Mouse (Mus musculus) retina, postnatal 7 days (tissue): Measurements from ENCODE around the gene Hfe2.

ENCODE experiments used
- DNase-seq: peaks from one replicate; pipeline ENCODE4 v3.0.0-alpha.2; 2012; ENCODE audit warnings: low read depth, low spot score

Gene Hfe2

DNA sequence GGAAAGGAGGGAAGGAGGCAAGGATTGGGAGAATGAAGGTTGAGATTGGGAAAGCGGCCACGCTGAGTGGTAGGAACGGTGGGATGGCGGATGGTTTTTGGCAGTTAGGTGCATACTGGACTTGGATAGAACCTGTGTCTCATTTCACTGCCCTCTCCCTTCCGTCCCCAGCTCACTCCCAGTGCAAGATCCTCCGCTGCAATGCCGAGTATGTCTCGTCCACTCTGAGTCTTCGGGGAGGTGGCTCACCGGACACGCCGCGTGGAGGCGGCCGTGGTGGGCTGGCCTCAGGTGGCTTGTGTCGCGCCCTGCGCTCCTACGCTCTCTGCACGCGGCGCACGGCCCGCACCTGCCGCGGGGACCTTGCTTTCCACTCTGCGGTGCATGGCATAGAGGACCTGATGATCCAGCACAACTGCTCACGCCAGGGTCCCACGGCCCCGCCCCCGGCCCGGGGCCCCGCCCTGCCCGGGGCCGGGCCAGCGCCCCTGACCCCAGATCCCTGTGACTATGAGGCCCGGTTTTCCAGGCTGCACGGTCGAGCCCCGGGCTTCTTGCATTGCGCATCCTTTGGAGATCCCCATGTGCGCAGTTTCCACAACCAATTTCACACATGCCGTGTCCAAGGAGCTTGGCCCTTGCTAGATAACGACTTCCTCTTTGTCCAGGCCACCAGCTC is 2.0 kb downstream of the Hfe2 start:
- no peak for DNase-seq

DNA sequence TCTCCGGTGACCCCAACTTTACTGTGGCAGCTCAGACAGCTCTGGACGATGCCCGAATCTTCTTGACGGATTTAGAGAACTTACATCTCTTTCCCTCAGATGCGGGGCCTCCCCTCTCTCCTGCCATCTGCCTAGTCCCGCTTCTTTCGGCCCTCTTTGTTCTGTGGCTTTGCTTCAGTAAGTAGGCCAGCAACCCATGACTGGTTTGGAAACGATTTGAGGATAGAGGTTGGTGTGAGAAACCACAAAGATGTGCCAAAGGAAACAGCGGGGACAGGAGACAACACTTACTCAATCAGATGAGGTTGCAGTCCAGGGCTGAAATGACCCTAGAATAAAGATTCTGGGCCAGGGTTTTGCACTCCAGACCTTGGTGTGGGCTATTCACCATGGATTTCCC is 3.5 kb downstream of the Hfe2 start:
- DNase-seq = no peak

DNA sequence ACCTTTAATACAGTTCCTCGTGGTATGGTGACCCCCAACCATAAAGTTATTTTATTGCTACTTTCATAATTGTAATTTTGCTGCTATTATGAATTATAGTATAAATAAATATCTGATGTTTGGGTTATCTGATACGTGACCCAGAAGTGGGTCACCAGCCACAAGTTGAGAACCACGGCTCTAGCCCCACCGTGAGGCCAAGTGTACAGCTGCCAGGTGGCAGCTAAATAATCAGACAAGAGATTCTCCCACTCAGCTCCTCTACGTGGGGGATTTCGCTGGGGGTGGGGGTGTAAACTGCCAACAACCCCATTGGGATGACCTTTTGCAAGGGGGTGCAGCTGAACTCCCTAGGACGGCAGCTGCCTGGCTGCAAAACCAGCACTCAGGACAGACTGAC is 7.1 kb downstream of the Hfe2 start:
- no peak for DNase-seq

DNA sequence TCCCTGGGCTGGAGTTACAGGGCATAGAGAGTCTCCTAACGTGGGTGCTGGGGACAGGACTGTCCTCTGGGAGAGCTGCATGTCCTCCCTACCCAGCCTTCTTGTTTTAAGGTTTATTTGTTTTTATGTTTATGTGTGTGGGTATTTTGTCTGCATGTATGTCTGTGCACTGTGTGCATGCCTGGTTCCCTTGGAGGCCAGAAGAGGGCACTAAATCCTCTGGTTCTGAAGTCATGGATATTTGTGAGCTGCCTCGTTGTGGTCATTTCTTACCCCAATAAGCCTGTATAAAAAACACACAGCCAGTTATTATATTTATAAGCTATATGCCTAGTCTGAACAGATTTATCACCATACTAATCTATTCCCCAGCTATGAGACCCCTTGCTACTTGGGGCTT is 9.3 kb downstream of the Hfe2 start:
- no peak for DNase-seq

DNA sequence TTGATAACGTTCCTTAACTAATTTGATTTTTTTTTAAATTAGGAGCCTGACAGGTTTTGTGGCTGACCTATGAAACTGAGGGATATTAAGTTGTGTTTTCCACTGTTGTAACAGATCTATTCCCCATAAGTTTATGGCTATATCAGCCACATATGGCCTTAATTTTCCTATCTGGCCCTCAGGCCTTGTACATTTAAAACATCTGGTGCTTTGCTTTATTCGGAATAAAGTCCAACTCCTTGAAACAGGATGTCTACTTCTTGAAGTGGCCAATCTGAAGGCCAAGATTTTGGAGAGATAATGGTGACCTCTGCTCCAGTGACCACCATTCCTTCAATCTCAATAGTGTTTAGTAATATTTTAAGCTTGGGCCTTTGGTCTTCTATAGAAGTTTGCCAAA is 14.3 kb downstream of the Hfe2 start:
- DNase-seq = no peak

DNA sequence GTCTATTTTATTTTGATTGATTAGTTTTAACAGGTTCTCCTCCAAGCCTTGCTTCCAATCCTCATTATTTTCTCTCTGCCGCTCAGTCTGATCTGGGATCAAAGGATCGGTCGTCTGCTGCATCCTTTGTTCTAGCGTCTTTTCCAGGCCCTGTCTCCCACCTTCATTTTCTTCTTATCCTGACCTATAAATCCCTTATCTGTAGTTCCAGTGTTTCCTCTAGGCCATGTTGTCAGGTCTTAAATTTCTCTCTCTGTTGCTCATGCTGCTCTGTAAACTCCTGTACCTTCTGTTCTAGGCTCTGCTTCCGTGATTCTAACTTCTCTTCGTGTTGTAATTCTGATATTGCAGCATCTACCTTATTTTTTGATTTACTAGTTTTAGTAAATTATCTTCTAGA is 15.8 kb downstream of the Hfe2 start:
- DNase-seq = no peak

DNA sequence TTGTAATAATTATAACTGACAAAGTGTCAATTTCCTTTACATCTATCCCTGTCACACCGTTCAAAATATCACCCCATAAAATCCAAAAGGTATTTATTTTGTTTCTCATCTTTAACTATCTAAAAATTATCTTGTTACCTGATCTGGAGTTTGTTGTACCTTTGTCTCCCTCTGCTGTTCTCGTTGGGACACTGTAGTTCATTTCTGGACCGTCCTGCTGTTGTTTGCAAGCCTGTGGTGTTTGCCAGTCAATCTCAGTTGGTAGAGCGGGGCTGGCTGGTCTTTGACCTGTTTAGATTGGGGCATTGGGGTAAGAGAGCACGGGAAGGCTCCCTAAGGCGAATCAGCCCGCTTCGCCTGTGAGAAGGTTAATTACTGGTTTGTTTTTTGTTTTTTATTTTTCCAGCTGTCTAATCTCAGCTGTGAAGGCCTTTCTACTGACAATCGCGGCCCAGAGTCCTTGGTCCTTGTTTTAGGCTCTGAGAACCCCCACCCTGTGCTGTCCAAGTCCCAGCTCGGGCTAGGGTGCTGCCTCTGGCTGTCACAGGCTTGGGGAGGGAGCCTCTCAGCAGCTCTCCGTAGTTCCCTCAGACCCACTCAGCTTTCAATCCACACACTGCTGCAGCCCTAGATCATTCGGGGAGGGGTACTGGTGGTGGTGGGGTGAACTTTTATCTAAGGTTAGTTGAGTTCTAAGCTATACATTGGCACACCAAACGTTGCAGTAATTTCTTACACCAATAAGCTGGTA is 16.5 kb downstream of the Hfe2 start:
- no peak for DNase-seq

DNA sequence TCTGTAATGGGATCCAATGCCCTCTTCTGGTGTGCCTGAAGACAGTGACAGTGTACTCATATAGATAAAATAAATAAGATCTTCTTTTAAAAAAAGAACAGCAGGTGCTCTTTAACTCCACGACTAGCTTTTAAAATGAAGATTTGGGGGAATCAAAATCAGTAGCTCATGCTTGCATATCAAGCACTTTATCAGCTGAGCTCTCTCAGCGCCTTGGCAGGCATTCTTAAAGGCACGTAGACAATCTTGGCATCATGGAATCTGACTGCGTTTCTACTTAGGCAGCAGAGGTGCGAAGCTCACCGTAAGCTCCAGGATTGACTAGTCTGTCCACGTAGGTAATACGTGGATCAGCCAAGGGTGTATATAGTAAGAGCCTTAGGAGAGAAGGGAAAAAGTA is 17.6 kb downstream of the Hfe2 start:
- DNase-seq = no peak

DNA sequence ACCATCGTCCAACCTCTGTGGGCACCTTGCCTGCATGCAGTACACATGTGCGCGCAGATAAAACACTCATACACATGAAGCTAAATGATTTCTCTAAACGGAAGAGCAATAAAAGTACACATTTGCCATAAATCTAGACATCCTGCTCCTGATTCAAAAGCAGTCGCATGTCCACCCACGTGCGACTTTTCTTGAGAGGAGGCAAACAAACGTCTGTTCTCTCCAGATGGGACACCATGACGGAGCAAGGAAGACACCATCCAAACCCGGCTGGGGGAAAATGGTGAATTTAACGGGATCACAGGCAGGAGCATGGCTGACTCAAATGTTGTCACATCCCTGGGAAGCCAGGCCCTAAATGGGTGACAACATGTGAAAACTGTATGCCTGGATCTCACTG is 18.4 kb downstream of the Hfe2 start:
- no peak for DNase-seq

DNA sequence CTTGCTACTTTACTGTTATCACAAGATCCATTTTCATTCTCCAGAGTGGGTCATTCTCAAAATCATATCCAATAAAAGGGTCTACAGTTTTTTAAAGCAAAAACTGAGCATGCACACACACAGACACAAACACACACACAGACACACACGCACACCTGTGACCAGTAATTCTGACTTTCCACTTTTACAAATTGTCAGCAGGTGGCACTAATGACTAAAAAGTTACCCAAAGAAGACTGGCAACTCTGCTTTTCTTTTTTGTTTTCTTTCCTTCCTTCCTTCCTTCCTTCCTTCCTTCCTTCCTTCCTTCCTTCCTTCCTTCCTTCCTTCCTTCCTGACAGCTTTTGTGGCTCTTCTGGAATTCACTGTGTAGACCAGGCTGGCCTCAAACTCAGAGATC is 20.6 kb downstream of the Hfe2 start:
- DNase-seq = no peak

DNA sequence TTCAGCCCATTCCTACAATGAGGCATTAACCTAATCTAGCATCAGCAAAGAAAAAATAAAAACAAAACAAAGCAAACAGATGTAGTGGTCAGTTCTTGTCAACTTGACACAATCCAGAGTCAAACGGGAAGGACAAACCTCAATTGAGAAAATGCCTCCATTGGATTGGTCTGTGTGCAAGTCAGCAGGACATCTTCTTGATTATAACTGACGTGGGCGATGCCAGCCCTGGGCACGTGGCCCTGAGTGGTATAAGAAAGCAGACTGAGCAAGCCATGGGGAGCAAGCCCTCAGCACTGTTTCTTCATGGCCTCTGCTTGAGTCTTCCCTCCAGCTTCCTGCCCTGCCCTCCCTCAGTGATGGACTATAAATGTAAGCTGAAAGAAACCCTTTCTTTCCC is 21.9 kb downstream of the Hfe2 start:
- no peak for DNase-seq

DNA sequence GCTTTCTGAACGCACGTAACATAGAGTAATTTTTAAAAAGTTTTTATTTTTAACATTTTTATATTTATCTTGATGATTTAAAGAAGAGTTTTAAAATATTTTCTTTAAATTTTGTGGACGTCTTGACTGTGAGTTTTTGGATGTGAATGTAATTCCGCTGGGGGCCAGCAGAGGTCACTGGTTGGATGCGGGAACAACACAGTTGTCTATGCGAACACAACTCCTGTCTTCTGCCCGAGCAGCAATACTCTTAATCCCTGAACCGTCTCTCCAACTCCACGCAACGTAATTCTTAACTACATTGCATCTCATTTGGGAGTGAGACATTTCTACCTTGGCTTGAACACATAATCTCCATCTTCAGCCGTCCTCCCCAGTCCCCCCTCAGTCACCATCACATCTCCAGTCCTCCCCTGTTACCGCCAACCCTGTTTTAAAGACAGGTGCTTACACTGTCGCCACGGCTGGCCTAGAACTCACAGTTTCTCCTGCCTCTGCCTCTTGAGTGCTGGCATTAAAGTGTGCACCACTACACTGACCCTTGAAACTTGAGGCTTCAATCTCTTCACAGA is 22.5 kb downstream of the Hfe2 start:
- DNase-seq = peak; percentile 46

DNA sequence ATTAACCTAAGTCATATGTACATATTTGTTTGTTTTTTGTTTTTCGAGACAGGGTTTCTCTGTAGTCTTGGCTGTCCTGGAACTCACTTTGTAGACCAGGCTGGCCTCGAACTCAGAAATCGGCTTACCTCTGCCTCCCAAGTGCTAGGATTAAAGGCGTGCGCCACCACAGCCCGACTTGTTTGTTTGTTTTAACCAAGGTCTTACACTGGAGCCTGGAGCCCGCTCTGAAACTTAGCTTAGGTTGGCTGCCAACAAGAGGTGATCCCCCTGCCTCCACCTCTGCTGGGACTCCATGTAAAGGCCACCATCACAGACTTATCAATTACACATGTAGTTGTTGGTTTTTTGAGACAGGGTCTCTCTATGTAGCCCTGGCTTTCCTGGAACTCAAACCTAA is 23.9 kb downstream of the Hfe2 start:
- no peak for DNase-seq

DNA sequence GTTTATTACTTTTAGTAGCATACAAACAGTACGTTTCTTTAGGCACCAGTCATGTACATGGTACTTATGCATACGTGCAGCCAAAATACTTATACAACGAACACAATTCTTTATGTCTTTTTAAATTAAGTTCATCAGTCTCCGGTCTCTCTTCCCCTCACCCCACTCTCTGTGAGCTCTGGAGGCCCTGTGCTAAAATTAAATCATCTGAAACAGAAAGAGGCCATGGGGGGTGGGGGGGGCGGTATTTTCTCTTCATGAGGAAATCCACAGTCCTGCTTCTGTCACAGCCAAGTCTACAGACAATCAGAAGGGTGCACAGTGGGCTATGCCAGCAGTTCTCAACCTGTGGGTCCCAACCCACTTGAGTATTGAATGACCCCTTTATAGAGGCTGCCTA is 24.4 kb downstream of the Hfe2 start:
- no peak for DNase-seq

DNA sequence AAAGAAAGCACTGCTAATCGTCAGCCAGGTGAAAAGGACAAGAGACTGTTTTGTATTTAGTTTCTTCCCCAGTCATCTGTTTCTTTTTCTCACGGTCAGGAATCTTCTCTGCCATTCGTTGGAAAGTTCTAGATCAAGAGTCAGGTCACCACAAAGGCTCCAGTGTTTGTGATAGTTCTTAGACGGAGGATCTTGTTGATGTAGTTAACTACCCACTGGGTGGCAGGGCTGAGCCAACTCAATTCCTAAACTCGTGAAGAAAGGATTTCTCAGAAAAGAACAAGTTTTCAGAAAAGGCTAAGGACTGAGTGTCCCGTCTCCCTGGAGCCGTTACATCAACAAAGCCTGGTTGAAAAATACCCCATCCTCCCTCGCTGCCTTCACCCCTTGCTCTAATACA is 26.2 kb downstream of the Hfe2 start:
- no peak for DNase-seq

DNA sequence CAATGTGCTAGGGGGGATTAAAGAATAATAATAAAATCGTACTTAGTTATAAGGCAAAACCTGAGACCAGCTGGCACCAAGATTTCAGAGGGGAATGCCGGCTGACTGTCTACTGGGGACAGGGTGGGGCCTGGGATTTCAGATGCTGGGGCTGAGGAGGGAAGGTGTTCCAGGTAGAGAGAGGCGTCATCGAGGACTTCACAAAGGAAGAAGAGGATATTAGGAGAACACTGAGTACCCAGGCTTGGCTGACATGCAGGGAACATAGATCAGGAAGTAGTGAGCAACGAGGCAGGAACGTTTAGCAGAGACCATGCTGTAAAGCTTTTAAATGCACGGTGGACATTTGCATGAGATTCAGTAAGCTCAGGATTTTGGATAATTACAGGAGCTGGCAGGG is 26.9 kb downstream of the Hfe2 start:
- DNase-seq = no peak

DNA sequence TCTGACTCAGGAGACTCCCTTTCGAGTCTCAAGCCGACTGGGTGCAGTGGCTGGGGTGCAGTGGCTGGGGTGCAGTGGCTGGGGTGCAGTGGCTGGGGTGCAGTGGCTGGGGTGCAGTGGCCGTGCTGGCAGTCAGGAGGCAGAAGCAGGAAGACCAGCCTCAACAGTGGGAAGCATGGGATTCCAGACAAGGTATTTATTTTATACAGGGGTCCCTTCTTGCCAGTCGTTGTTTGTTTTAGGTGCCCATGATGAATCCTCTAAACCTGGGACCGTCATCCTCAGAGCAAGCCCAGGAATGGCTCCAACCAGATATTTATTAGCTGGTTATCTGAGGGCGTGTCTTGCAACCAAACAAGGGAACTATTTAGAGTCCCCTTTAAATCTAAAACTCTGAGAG is 28.6 kb downstream of the Hfe2 start:
- no peak for DNase-seq

DNA sequence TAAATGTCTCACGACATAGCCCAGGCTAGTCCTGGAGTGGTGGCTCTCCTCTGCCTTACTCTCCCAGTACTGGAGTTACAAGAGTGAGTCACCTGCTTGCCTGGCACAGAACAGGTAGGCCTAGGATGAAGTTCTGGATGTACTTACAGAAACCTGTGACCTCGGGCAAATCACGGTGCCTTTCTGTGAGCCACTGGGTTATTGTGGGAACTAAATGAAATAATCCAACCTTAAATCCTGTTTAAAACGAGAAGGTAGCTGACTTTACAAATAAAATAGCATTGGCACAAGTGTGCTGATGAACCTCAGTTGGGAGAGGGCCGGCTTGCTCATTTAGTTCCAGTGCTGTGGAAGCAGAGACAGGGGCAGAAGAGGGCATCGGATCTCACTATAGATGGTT is 29.3 kb downstream of the Hfe2 start:
- DNase-seq = no peak

DNA sequence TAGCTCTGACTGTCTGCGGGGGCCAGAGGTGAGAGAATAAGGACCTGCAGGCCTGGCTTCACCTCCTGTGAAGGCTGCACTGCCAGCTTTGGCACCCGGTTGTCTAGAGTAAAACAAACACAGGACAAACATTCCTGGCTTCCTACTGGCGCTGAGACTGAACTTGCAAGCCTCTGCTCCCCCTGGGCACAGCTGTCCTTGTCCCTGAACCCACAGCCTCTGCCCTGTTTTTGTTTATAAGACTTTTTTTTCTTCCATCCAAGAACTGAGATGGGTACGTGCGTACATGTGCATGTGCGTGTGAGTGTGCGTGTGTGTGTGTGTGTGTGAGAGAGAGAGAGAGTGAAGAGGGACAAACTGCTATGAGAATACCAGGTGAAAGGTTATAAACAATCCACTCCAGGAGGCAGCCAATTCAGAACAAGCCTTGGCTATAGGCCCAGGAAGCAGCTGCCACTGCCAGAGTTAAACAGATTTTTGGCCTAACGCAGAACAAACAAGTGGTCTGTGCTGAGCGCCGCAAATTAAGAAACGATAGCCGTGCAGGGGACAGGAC is 30.1 kb downstream of the Hfe2 start:
- DNase-seq = no peak

DNA sequence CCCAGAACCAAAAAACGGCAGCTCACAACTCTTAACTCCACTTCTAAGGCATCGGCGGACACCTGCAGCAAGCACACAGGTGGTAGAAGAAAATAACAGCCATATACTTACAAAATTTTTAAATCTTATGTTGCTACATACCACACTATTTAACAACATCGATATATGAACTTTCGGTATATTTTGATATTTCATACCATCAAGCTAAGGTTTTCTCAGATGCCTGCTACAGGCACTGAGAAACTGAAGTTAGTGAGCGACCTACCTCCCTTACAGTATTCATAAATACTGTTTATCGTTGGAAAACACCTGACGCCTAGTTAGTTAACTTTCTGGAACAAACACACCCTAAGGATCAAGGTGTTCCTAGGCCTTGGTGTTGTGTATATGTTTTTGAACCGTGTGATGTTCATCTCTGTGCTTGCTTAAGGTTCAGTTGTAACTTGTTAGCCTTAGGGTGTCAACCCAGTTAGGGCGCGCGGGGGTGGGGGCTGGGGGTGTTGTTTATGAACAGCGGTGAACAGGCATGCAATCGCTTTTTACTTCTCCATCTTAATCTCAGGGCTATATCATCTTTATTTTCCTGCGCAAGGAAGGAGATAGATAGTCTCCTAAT is 31.1 kb downstream of the Hfe2 start:
- no peak for DNase-seq

DNA sequence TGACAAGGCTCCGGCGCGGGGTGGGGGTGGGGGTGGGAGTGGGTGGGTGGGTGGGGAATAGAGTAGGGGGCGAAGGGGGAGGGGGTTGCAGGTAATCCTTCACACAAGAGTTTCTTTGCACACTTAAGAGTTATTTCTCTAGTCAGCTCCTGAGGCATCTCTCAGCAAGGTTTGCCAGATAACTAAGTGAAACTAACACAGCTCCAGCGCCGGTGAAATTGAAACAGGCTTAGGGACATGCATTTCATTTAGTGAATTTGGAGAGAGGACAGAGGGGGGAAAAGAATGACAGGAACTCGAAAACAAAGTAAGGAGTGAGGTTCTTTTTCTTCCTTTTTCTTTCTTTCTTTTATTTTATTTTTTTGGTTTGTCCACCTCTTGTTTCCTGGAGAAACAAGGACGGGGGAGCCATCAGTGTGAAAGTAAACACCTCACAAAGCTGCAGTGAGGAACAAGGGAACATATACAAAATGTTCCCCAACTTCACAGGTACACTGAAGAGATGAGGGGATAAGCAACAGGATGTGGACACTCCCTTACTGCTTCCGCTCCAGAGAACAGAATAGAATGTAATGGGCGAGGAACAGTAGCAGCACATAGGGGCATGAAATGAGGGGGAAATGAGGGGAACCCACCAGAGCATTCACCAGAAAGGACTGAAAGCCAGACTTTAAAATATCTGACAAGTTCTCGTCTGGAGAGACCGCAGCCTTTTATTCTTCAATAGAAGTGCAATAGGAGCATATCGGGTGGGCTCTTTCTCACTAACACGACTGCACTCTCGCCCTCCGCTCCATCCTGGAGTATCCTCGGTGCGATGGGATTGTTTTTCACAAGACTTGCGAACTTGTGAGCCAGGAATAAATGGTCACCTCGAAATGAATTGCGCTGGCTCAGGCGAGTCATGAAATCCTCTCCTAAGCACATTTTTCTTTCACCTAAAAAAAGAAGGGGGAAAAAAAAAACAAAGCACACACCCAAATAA is 32.0 kb downstream of the Hfe2 start:
- DNase-seq = no peak
